Mouse (Mus musculus): ENCODE data around the gene H2-DMa.
A peak's percentile ranks its signal among the peaks of the same experiment; 100 is the strongest.

Gene H2-DMa

GRCm38 (mm10) chr17:34119249-34120179, at the start of gene H2-DMa:
Gene H2-DMa, plus strand, starts transcription at chr17:34119541.
- TF ChIP-seq POU5F1 (IDR thresholded peaks at IDR 0.05; ENCODE audit: borderline replicate concordance, low read length) (no peak), NANOG (IDR thresholded peaks at IDR 0.05; ENCODE audit: borderline replicate concordance, low read length) (no peak), CTCF (conservative IDR thresholded peaks at IDR 0.05; ENCODE audit: low read length) (no peak)
- Histone ChIP-seq H3K27me3 (ENCODE audit: insufficient read depth, low read length) (no peaks in the 10 kb centered on the region), H3K9me3 (ENCODE audit: low read length) (no peaks in the 10 kb centered on the region), H3K4me3 (replicated peaks; ENCODE audit: low read length) (peak within 1 kb of the TSS; percentile 99), H3K4me1 (replicated peaks; ENCODE audit: low read depth, low read length) (peaks cover 41% of the 10 kb centered on the region), H3K36me3 (ENCODE audit: insufficient read depth, low read length) (peaks cover 44% of the 10 kb centered on the region)

DNA sequence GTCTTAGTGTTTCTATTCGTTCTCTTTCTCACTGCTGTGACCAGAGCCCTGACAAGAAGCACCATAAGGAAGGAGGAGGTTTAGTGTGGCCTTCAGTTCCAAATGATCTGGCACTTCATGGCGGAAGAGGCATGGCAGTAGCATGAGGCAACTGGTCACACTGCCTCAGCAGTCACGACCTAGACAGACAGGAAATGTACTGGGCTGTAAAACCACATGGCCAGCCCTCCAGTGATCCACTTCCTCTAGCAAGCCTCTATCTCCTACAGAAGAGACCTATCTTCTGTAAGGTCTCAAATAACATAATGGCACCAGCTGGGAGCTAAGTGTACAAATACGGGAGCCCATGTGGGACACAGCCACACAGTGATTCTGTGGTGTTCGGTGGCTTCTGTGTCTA, 47.2 kb upstream of the H2-DMa start:
- H3K4me3 ChIP-seq (replicated peaks; ENCODE audit: low read length), result no peak overlapping the region
- H3K36me3 ChIP-seq (ENCODE audit: insufficient read depth, low read length), result no peaks in the 10 kb centered on the region
- H3K4me1 ChIP-seq (replicated peaks; ENCODE audit: low read depth, low read length), result peaks cover 6% of the 10 kb centered on the region; the same call in 1 of the 2 replicates
- H3K27me3 ChIP-seq (ENCODE audit: insufficient read depth, low read length), result peaks cover 30% of the 10 kb centered on the region
- TF ChIP-seq POU5F1 (IDR thresholded peaks at IDR 0.05; ENCODE audit: borderline replicate concordance, low read length), result no peak
- TF ChIP-seq CTCF (conservative IDR thresholded peaks at IDR 0.05; ENCODE audit: low read length), result no peak
- TF ChIP-seq NANOG (IDR thresholded peaks at IDR 0.05; ENCODE audit: borderline replicate concordance, low read length), result no peak
- H3K9me3 ChIP-seq (ENCODE audit: low read length), result peaks cover 4% of the 10 kb centered on the region; the same call in 1 of the 2 replicates

DNA sequence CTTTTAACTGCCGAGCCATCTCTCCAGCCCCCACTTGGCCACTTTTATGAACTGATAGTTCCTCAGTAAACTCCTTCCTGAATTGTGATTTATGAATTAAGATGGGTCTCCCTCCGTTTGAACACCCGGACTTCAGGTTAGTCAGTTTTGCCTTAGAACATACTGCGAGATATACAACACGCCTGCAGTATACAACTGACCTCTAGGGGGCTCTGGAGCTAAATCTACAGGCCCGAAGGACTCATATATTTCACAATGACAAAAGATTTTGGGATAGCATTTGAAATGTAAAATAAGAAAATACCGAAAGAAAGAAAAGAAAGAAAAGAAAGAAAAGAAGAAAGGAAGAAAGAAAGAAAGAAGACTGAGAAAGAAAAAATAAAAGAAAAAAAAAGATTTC, 44.1 kb upstream of the H2-DMa start:
- peaks cover 31% of the 10 kb centered on the region for H3K4me1 ChIP-seq (replicated peaks; ENCODE audit: low read depth, low read length)
- no peak overlapping the region for H3K4me3 ChIP-seq (replicated peaks; ENCODE audit: low read length)
- TF ChIP-seq CTCF (conservative IDR thresholded peaks at IDR 0.05; ENCODE audit: low read length) (peak; percentile 91), NANOG (IDR thresholded peaks at IDR 0.05; ENCODE audit: borderline replicate concordance, low read length) (no peak)
- no peaks in the 10 kb centered on the region for H3K36me3 ChIP-seq (ENCODE audit: insufficient read depth, low read length)
- peaks cover 33% of the 10 kb centered on the region for H3K27me3 ChIP-seq (ENCODE audit: insufficient read depth, low read length)
- H3K9me3 ChIP-seq (ENCODE audit: low read length), result peaks cover 4% of the 10 kb centered on the region; the same call in 1 of the 2 replicates

- H3K27me3 ChIP-seq (ENCODE audit: insufficient read depth, low read length), result peaks cover 33% of the 10 kb centered on the region
- H3K4me1 ChIP-seq (replicated peaks; ENCODE audit: low read depth, low read length), result peaks cover 37% of the 10 kb centered on the region
- peak; percentile 83 for TF ChIP-seq CTCF (conservative IDR thresholded peaks at IDR 0.05; ENCODE audit: low read length)
- TF ChIP-seq POU5F1 (IDR thresholded peaks at IDR 0.05; ENCODE audit: borderline replicate concordance, low read length), result no peak
- no peaks in the 10 kb centered on the region for H3K36me3 ChIP-seq (ENCODE audit: insufficient read depth, low read length)
- no peak overlapping the region for H3K4me3 ChIP-seq (replicated peaks; ENCODE audit: low read length)
- H3K9me3 ChIP-seq (ENCODE audit: low read length), result no peaks in the 10 kb centered on the region
These were observed 41.8 kb upstream of the H2-DMa start for GRCm38 (mm10) chr17:34077549-34077948.

DNA sequence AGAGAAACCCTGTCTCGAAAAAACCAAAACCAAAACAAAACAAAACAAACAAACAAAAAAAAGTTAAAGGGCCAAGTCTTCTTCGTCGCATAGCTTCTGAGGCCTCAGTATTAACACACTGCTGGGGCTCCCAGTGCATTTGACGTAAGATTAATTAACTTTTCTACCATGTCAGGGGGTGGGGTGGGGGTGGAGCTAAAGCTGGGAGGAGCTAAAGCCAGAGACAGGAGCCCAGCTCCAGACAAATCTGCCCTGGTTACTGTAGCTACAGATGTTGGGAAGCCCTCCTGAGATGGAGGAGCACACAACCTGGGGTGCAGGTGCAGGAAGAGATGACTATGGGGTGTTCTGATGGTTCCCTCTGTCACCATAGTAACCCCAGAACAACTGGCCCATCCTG, 41.2 kb upstream of the H2-DMa start:
- Histone ChIP-seq H3K36me3 (ENCODE audit: insufficient read depth, low read length) (no peaks in the 10 kb centered on the region), H3K9me3 (ENCODE audit: low read length) (no peaks in the 10 kb centered on the region), H3K4me3 (replicated peaks; ENCODE audit: low read length) (no peak overlapping the region), H3K27me3 (ENCODE audit: insufficient read depth, low read length) (peaks cover 33% of the 10 kb centered on the region), H3K4me1 (replicated peaks; ENCODE audit: low read depth, low read length) (peaks cover 43% of the 10 kb centered on the region)
- TF ChIP-seq CTCF (conservative IDR thresholded peaks at IDR 0.05; ENCODE audit: low read length) (no peak), NANOG (IDR thresholded peaks at IDR 0.05; ENCODE audit: borderline replicate concordance, low read length) (no peak), POU5F1 (IDR thresholded peaks at IDR 0.05; ENCODE audit: borderline replicate concordance, low read length) (no peak)

- Histone ChIP-seq H3K4me1 (replicated peaks; ENCODE audit: low read depth, low read length) (peaks cover 49% of the 10 kb centered on the region), H3K27me3 (ENCODE audit: insufficient read depth, low read length) (peaks cover 26% of the 10 kb centered on the region), H3K4me3 (replicated peaks; ENCODE audit: low read length) (no peak overlapping the region), H3K36me3 (ENCODE audit: insufficient read depth, low read length) (no peaks in the 10 kb centered on the region), H3K9me3 (ENCODE audit: low read length) (no peaks in the 10 kb centered on the region)
- TF ChIP-seq POU5F1 (IDR thresholded peaks at IDR 0.05; ENCODE audit: borderline replicate concordance, low read length) (no peak), NANOG (IDR thresholded peaks at IDR 0.05; ENCODE audit: borderline replicate concordance, low read length) (no peak), CTCF (conservative IDR thresholded peaks at IDR 0.05; ENCODE audit: low read length) (no peak)
These were observed 40.3 kb upstream of the H2-DMa start for GRCm38 (mm10) chr17:34079002-34079401.

- no peaks in the 10 kb centered on the region for H3K9me3 ChIP-seq (ENCODE audit: low read length)
- H3K4me3 ChIP-seq (replicated peaks; ENCODE audit: low read length), result no peak overlapping the region
- no peak for TF ChIP-seq NANOG (IDR thresholded peaks at IDR 0.05; ENCODE audit: borderline replicate concordance, low read length)
- no peak for TF ChIP-seq POU5F1 (IDR thresholded peaks at IDR 0.05; ENCODE audit: borderline replicate concordance, low read length)
- H3K36me3 ChIP-seq (ENCODE audit: insufficient read depth, low read length), result no peaks in the 10 kb centered on the region
- H3K27me3 ChIP-seq (ENCODE audit: insufficient read depth, low read length), result peaks cover 26% of the 10 kb centered on the region
- peaks cover 55% of the 10 kb centered on the region for H3K4me1 ChIP-seq (replicated peaks; ENCODE audit: low read depth, low read length)
These were observed 39.7 kb upstream of the H2-DMa start for GRCm38 (mm10) chr17:34079621-34080020.

GRCm38 (mm10) chr17:34083104-34083503, 36.2 kb upstream of the H2-DMa start:
- Histone ChIP-seq H3K4me1 (replicated peaks; ENCODE audit: low read depth, low read length) (peaks cover 68% of the 10 kb centered on the region), H3K9me3 (ENCODE audit: low read length) (no peaks in the 10 kb centered on the region), H3K4me3 (replicated peaks; ENCODE audit: low read length) (peak overlapping the region; percentile 45), H3K27me3 (ENCODE audit: insufficient read depth, low read length) (peaks cover 21% of the 10 kb centered on the region), H3K36me3 (ENCODE audit: insufficient read depth, low read length) (no peaks in the 10 kb centered on the region)
- no peak for TF ChIP-seq NANOG (IDR thresholded peaks at IDR 0.05; ENCODE audit: borderline replicate concordance, low read length)
- no peak for TF ChIP-seq CTCF (conservative IDR thresholded peaks at IDR 0.05; ENCODE audit: low read length)
- TF ChIP-seq POU5F1 (IDR thresholded peaks at IDR 0.05; ENCODE audit: borderline replicate concordance, low read length), result no peak
